Mouse (Mus musculus) retina, postnatal 1 day (tissue): ENCODE data around the gene Cd180.
A peak's percentile ranks its signal among the peaks of the same experiment; 100 is the strongest.

Experiments
- DNase-seq: peaks from one replicate; pipeline ENCODE4 v3.0.0-alpha.2; 2012

The Cd180 gene

DNA sequence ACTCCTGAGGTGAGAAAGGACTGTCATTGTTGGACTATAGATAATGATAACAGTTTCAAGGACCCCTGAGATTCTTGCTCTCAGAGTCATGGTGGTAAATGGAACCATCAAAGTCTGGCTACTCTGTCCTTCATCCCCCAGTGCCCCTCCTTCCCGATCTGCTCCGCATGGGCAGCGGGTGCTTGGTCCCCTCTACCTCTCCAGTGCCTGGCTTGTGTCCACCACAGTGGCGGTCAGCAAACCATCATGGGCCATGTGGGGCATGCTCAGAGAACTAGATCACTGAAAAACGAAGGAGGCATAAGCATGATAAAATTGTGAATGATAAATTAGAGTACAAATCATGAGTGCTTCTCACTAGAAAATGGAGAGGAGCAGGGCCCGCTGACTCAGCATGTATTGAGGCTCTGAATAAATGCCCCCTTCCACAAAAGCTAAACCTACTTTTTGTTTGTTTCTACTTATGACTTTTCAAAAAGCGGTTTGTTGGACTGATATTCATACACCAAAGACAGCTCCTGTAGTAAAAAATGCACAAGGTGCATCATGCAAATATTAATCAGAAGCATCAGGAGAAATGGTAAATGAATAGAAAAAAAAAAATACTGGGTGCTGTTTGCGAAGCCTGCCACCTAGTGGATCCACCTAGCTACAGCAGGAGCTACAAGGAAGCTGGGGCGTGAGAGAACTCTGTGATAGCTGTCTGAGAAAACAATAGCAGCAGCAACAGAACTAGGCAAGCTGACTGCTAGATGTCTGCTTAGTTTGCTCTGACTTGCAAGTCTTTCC lies 51.3 kb downstream of the Cd180 start:
- DNase-seq, result peak; percentile 71

DNA sequence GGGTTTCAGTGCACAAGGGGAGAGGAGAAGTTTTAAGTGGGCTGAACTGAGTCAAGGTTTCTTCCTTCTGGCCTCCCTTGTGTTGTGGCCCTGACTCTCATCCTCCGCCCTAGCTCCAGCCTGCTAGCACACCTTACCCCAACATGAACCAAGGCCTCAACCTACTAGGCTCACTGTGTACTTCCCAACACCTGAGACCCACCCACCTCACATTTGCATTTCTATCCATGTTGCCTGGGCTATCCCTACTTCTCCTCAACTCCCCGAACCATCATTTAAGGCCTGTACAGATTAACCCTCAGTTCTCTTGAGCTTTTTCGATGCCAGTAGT lies 51.9 kb downstream of the Cd180 start:
- DNase-seq, result no peak

DNA sequence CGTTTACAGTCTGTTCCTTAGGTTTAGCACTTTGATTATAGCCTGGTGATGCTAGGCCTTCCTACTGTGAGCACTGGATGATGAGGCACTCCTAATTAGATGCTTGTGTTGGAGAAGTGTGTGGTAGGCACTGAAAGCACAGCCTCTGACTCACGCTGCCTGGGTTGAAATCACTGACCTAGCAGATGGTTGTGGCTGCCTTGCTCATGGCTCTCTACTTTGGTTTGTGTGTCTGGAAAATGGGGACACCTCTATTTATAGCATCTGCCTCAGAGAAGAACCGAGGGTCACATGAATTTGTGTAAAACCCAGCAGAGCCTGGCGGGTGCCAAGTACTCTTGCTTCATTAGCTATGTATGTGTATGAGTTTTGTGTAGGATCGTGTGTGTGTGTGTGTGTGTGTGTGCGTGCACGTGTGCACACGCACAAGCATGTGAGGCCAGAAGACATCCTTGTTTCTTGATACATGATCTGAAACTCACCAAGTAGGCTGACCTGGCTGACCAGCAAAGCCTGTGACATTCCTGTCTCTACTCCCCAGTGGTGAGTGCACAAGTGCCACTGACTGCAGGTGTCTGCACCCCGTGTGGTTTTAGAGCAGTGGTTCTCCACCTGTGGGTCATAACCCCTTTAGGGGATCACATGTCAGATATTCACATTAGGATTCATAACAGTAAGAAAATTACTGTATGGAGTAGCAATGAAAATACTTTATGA lies 52.4 kb downstream of the Cd180 start:
- DNase-seq, result no peak

DNA sequence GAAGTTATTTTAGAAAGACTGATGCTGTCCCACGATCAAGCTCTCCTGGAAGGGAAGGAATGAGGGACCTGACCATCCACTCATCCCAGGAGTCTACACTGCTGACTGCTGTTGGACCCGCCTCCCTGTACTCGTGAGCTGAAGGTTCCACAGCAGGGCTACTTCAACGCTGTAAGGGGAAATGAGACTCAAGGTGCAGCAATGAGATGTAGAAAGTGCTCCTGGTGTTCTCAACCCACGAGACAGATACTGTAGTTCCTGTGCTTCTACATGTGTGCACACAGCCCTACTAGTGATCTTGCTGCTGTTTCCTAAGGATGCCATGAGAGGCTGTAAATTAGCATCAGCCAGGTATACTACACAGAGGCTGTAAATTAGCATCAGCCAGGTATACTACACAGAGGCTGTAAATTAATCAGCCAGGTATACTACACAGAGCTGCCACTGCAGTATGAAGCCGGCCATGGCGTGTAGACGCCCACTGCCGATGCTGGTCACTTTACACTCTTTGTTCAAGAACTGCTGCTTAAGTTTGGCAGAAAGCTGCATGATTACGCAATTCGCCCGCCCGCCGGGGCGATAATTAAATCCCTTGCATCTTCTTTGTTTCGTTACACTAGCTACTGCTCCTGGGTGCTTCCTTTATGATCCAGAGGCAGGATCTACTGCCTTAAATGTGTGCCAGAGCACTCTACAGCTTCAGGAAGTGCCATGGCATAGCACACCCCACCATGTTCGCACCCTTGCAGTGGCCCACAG lies 53.6 kb downstream of the Cd180 start:
- no peak for DNase-seq

DNA sequence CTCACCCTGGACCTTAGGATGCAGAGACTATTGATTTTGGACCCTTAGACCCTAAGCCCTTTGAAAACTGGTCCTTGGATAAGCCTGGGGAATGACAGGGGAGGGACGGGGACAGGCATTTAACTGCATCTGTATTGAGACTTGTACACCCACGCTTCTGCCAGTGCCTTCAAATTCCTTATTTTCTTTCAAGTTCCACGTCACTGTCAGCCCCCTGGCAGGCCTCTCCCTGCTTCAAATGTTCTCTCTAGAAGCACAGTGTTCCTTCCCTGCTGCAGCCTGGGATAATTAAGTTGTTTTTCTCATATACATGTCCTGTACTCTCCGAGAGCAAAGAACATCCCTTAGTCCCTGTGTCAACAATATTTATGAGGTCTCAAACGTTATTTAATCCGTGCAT lies 55.8 kb downstream of the Cd180 start:
- no peak for DNase-seq

DNA sequence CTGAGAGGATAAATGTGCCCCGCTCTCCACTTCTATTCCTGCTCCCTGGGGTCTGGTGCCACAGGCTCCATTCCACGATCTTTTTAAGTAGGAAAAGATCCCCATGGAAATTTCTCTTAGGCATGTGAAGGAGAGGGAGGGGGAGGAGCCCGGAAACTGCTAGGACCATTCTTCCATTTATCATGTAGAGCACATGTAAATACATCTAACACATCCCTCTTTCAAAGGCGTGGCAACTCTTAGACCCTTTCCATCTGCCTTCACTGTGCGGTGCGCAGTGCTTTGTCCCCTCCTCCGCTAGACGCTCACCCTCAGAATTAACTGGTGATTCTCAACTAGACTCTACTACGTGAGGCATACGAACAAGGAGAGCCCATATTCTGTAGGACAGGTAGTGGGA lies 56.5 kb downstream of the Cd180 start:
- DNase-seq, result no peak

DNA sequence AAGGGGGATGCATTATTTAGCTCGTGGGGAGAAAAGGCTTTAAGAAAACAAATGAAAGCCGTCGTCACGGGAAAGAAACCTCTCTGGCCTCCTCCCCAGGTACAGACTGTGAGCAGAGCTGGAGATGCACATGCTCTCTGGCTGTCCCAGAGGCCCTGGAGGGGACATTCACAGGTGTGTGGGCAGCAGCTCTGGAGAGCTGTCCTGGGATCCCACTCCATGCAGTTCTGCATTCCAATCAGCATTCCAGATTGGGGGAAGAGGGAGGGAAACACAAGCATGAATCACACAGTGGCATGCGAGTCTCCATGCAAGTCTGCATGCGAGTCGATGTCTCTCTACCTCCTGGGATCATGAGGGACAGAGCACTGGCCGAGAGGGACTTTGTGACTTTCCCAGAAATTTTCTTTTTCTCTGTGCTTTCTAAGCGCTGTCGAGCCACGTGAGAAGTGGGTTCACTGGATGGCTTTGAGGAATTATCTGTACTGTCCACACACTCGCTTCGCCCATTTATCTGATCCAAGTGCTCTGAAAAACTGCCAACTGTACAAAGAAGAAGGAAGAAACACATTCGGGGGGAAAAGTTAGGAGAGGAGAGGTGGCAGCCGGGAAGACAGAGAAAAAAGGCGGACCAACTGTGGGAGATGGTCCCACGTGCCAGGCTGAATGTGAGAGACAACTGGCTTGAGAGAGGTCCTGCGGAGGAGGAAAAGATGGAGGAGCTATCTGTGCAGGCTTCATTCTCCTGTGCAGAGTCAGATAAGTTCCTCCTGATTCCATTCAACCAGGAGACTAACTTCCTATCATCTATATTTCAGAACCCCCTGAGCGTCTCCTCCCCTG lies 60.6 kb downstream of the Cd180 start:
- DNase-seq, result no peak

DNA sequence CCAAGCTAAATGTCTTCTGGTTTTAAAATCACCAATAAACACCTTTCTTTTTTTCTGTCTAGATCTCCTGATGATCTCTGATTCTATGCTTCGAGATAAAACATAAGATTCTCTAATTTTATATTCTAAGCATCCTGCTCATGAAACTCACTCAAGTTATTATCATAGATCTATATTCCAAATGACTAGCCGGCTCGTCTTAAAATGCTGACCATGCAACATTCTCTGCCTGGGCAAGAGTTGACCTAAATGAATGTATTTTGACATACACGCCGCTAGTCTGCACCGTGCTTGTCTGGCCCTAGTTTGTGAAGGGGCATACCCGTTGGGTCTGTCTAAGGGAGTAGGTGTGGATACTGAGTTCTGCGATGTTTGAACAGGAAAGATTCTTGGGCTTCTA lies 61.8 kb downstream of the Cd180 start:
- DNase-seq, result no peak

DNA sequence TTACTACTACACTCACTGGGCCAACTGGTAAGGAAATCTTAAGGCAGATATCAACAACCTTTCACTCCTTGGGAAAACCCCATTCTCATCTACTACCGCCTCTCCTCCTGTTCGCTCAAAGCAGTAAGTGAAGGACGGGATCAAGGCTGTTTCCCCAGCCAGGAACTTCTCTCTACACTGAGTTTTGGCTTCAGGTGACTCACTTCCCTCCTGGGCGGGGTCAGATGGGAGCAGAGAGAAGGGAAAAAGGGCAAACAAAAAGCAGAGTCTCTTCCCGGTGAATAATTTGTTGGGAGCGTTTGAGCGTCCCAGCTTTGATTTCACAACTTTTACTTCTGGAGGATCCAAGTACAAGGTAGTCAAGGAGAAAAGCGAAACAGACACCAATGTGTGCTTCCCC lies 62.7 kb downstream of the Cd180 start:
- no peak for DNase-seq

DNA sequence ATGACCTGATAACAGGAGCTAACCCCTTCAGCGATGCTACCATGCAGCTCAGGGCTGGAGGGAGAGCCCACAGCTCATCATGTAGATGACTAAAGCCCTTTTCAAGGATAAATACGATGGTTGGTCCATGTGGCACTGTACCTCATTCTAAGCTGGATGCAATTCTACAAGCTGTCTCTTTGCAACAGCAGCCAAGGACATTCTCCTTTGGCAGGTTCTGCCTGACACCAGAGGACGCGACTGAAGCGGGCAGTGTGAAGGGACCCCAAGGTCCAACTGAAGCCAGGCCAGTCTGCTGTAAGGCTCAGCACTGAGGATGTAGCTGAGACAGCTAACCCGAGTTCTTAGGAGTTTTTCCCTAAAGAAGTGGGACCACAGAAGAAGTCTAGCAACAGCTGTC lies 64.7 kb downstream of the Cd180 start:
- DNase-seq, result no peak

DNA sequence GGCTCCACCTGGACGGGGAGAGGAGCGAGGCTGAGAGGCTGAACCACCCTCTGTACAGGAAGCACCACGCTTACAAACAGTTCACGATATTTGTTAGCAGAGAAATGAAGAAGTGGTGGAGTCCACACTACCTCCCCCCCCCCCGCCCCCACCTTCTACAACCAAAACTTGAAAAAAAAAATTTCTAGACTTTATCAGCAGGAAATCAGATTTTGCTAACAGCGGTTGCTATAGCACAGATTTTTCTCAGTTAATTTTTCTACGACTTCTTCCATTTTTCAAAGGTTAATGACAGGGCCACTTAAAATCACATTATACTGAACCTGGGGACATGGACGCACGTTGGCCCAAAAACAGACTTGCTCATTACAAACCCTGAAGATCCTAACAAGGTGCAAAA lies 68.1 kb downstream of the Cd180 start:
- no peak for DNase-seq

DNA sequence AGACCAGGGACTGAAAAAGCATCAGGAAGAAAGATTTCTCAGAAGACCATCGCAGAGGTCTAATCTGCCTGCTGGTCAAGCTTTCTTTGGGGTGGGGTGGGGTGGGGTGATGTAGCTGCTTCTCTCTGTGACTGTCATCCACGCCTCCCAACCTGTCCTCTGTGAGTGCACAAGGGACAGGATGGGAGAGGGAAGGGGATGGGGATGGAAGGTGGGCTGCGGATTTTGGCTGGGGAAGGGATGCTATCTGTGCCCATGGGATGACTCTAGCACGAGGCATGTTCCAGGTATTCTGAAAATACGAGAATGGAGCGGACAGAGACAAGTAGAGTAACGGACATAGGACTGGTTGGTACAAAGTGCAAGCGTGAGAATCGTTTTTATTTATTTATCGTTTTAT lies 68.8 kb downstream of the Cd180 start:
- no peak for DNase-seq

DNA sequence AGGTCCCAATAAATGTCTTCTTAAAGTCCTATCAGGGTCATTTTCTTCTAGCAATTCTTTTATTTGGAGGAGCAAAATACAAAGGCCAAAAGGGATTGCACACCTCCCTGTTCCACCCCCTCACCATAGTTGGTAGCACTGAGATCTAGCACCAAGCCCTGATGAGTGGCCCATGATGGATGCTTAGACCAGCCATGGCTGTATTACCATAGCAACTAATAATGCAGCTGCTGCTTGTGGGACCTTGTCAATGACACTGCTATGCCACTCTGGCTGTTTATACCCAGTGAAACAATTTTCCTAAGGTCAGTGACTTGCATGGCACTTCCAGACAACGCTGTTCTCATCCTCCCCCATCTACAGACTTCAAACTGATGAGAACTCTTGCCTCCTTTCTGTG lies 70.9 kb downstream of the Cd180 start:
- no peak for DNase-seq

DNA sequence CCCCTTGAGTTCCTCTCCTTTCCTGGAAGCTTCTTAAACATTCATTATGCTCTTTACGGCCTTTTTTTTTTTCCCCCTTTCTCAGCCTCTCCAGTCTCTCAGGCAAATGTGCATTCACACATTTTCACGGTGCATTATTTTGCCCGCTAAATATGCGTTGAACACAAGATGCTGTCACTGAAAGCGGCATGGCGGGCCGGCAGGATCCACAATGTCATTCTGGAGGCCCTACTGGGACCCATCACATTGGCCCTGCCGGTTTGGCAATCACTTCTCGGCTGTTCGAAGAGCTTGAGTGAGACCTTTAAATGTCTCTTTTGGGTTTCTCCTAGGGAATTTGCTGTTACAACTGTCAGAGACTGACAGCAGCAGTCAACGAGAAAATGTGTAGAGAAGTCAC lies 71.9 kb downstream of the Cd180 start:
- peak; percentile 25 for DNase-seq

DNA sequence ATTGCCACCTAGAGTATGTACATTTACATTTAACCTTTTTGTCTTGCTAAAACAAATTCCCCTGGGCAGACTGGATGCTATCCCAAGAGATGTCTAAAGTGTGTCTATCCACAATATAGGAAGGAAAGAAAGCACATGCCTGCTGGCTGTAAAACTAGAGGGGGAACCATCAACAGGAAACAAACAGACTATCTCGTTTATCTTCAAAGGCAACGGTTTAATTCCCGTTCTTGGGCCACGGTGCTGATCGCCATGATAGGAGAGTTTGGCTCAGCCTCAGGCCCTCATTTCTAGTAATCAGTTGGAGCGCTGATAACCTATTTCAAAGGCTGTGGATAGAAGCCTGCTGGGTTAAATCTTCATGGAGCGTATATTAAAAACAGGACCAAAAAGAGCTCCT lies 73.8 kb downstream of the Cd180 start:
- DNase-seq, result no peak

DNA sequence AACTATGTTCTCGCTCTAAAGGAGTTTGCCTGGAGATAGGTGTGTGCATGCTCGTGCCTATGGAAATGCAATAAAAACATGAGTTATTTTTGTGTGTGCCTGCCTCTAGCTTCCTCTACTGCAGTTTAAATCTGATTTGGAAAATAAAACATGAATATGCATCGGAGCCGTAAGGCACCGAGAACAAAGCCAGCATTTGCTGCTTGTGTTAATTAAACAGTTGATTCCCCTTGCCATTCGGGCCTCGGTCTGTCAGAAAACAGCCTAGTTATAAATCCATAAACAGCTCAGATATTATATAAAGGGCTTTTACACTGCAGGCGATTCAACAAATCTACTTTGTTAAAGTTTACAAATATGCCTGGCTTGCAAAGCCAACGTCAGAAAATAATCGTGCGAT lies 75.2 kb downstream of the Cd180 start:
- no peak for DNase-seq

DNA sequence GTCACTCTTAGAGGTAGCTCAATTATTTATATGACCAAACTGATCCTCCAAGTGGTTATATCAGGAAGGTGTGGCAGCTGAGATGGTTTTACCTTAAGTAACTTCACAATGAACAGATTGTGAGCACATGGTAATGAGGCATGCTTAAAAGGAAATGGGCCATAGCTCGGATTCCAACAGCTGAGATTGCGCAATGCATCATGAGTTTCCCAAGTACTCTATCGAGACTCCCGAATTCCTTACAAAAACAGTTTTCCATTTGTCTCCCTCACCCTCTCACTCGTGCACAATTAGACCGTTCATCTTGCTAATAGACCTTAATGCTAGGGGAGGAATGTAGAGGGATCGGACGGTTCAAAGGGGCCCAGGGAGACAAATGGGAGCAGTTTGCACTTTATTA lies 76.8 kb downstream of the Cd180 start:
- DNase-seq, result no peak

DNA sequence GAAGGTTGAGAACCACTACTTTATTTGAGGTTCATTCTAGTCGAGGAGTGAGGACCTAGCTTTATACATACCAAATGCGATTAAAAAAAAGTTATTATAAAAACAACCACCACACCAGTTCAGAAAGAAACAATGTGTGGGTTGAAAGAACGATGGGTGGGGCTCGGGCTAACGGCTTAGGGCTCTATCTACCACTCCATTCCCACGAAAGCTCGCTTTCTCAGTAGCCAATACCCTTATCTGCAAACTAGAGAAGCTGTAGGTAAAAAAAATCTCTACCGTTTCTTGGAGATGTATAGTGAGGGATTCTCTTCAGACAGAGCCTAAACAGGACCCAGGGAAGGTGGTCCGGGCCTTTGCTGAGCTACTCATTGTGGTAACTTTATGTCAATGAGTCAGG lies 79.8 kb downstream of the Cd180 start:
- no peak for DNase-seq

DNA sequence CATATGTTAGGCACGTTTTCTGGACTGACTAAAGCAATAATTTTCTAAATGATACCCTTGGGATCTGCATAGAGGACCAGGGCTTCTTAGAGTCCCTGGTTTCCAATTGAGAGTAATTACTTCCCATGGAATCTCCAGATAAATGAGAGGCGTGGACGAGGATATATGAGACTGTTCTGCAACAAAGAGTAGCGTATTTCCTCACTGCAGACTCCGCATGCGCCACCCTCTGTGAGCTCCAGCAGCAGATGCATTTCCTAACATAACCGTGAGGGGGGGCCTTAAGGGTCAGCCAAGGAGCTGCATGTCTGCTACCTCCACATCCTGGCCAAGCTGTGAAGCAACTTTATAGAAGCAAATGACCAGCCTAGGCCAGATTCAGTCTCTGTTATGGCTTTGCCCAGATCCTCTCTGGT lies 81.4 kb downstream of the Cd180 start:
- no peak for DNase-seq

DNA sequence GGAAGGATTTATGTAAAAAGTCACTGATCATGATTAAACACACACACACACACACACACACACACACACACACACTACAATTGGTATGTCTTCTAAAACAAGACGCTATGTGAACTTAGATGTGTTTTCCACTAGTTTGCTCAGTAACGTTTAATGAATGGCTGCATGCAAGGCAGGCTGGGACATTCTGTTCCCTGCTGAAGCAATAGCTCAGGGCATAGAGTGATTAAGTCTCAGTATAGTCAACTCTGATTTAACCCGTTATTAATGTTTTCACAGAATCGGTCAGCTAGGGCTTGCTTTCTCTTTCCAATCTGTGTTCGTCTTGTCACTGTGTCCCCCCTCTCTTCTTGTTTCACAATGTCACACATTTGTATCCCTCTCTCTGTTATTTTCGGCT lies 82.1 kb downstream of the Cd180 start:
- DNase-seq, result no peak

DNA sequence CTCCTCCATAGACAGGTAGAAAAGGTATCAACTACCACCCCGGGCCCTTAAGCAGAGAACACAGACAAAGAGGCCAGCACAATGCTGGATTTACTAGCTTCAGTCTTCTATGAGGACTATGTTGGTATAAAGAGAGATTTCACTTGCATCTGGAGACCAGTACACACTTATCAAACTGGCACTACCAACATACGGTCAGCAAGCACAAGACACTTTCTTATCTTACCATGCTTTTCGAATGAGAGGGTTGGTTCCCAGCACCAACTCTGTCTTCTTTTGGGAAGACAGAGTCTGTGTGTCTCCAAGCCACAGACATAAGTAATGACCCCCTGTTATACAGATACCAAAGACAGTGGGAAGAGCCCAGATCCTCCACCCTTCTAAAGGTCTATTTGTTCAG lies 85.5 kb downstream of the Cd180 start:
- DNase-seq, result no peak

DNA sequence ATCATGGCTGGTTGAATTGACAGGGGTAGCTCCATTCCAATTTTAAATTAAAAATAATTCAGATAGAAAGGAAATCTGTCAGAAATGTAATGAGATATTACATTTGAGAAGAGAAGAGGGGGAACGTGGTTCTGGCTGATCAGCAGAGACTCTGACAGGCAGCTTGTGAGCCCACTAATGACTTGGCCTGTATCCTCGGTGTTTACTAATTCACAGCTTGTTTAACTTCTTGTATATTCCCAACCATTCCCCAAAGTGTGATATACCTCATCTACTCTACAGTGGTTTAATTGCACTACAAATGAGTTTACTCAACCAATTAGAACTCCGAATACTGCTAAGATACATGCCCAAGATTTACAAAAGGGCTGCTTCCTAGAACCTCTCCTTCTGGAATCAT lies 85.9 kb downstream of the Cd180 start:
- DNase-seq, result no peak
